Mouse (Mus musculus): Measurements from ENCODE around the gene Tmem220.

The Tmem220 gene

GRCm38 (mm10) chr11:67062726-67063125 lies 37.8 kb downstream of the Tmem220 start:
- DNase-seq: no peak

GRCm38 (mm10) chr11:67067741-67068140 lies 42.8 kb downstream of the Tmem220 start:
- no peak for DNase-seq

GRCm38 (mm10) chr11:67072615-67073130 lies 47.7 kb downstream of the Tmem220 start:
- no peak for DNase-seq

- no peak for DNase-seq
Measured at GRCm38 (mm10) chr11:67075036-67075435, 50.1 kb downstream of the Tmem220 start.

GRCm38 (mm10) chr11:67076781-67077180 lies 51.8 kb downstream of the Tmem220 start:
- DNase-seq: no peak

GRCm38 (mm10) chr11:67077435-67077834 lies 52.5 kb downstream of the Tmem220 start:
- DNase-seq: no peak

GRCm38 (mm10) chr11:67078000-67078399 lies 53.0 kb downstream of the Tmem220 start, which contains the start of gene Myh3:
Myh3 (plus strand) TSS chr11:67078300.
- no peak for DNase-seq

GRCm38 (mm10) chr11:67078888-67079287 lies 53.9 kb downstream of the Tmem220 start:
- DNase-seq: no peak

GRCm38 (mm10) chr11:67079740-67080139 lies 54.8 kb downstream of the Tmem220 start:
- no peak for DNase-seq

- peak; percentile 36 to 70 for DNase-seq
Measured at GRCm38 (mm10) chr11:67080168-67080567, 55.2 kb downstream of the Tmem220 start.

- peak; percentile 50 to 74 for DNase-seq
Measured at GRCm38 (mm10) chr11:67081125-67081649, 56.2 kb downstream of the Tmem220 start.

GRCm38 (mm10) chr11:67082188-67082587 lies 57.2 kb downstream of the Tmem220 start:
- peak in 1 of 2 experiments; percentile 6 for DNase-seq

GRCm38 (mm10) chr11:67082793-67083192 lies 57.8 kb downstream of the Tmem220 start:
- DNase-seq: no peak

GRCm38 (mm10) chr11:67083239-67083638 lies 58.3 kb downstream of the Tmem220 start:
- no peak for DNase-seq

GRCm38 (mm10) chr11:67083712-67084340 lies 58.9 kb downstream of the Tmem220 start:
- no peak for DNase-seq

Measured in lung, postnatal 4 days (tissue).